Mouse (Mus musculus): Measurements from ENCODE around the gene Ly75.

DNA sequence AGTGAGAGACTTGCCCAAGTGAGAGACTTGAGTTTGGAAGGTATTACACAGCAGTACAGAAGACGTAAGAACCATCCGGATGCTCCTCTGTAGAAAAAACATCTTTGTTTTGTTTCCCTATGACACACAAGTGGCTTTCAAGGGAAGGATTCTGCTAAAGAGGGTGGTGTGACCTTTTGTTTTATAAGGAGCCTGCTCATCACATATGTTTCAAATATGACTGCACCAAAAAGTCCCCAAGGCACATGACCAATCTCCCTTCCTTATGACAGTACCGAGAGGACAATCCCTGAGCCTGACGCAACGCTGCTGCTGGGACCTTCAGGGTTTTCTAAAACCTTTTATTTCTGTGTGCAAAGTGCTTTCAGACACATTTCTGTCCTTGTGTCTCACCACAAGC, 12.9 kb downstream of the Ly75 start:
- TF ChIP-seq POLR2A (IDR thresholded peaks at IDR 0.05; ENCODE audit: control insufficient read depth, extremely low read depth, insufficient read depth, low read length, poor library complexity) = no peak
- TF ChIP-seq CTCF (IDR thresholded peaks at IDR 0.05; ENCODE audit: borderline replicate concordance, control insufficient read depth, extremely low read depth, insufficient read depth, low read length, poor library complexity) = no peak

All from thymus, adult 2 months (tissue).